Mouse (Mus musculus): ENCODE results near the gene Asap3.

- no peak for TF ChIP-seq CTCF (IDR thresholded peaks at IDR 0.05; ENCODE audit: borderline replicate concordance, insufficient read depth, low read depth, low read length)
- no peak for TF ChIP-seq POLR2A (IDR thresholded peaks at IDR 0.05; ENCODE audit: borderline replicate concordance, insufficient read depth, low read length)
Measured at GRCm38 (mm10) chr4:136176022-136176552, 30.1 kb upstream of the Asap3 start.
